Mouse (Mus musculus): Measurements from ENCODE around the gene Chchd1. TPM values are rescaled to one million over a fixed set of nuclear protein-coding genes. Genes with fewer than 3 reads are reported as not detected.

Gene Chchd1
- polyA plus RNA-seq, 1 experiment from 2014 or later: 188 TPM

DNA sequence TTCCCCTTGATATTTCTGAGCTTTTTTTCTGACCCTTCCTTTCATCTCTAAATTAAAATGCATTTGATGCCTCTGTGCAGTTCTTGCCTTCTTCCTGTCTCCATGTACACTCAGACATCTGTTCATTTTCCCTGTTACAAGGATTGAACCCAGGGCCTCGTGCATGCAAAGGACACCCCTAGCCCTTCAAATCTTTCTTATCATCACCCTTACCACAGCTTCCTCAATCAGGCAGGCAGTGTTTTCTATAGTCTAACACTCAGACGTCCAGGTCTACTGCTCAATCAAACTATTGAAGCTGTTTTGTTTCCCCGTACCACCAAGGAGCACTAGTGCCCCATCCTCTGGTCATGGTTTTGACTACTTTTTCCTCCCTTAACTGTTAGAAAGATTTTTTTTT is 51.0 kb downstream of the Chchd1 start:
- Histone ChIP-seq H3K36me3 (ENCODE audit: control insufficient read depth, insufficient read depth, low read length) (peaks cover 48% of the 10 kb centered on the region), H3K4me1 (ENCODE audit: control insufficient read depth, insufficient read depth, low read length) (no peaks in the 10 kb centered on the region), H3K9ac (replicated peaks; ENCODE audit: low read length) (no peak overlapping the region), H3K9me3 (ENCODE audit: control insufficient read depth, low read length) (no peaks in the 10 kb centered on the region), H3K27ac (replicated peaks; ENCODE audit: low read depth, low read length) (no peak overlapping the region), H3K27me3 (ENCODE audit: control insufficient read depth, insufficient read depth, low read length) (no peaks in the 10 kb centered on the region), H3K4me3 (replicated peaks; ENCODE audit: low read depth, low read length) (no peak overlapping the region), H3K4me2 (ENCODE audit: low read length) (no peak overlapping the region)
- 85% methylated on average over 3 of the region's 3 CpGs for WGBS
- no peak for ATAC-seq (ENCODE audit: low FRiP score, low TSS enrichment)
- DNase-seq: no peak

Small RNA genes within 50 kb of the gene (microRNA-seq; reads per million reads assigned to microRNA genes)
- gene Mir6946: 1.2 reads per million

Other genes with a start within 250 kb of the Chchd1 start
- gene Anxa7, start 222.9 kb upstream of the Chchd1 start, polyA plus RNA-seq (2014; fragmentation: Nextera tagmentation; extraction: Ambion mirVana): 9.4 and 11.6 TPM in 2 replicates
- 0.27 and 0.49 TPM in 2 replicates for gene Mss51, start 206.1 kb upstream of the Chchd1 start, polyA plus RNA-seq (2014; fragmentation: Nextera tagmentation; extraction: Ambion mirVana)
- gene Ppp3cb, start 156.4 kb upstream of the Chchd1 start, polyA plus RNA-seq (2014; fragmentation: Nextera tagmentation; extraction: Ambion mirVana): 119 and 122 TPM in 2 replicates
- 10.9 and 14.5 TPM in 2 replicates for gene Usp54, start 61.9 kb upstream of the Chchd1 start, polyA plus RNA-seq (2014; fragmentation: Nextera tagmentation; extraction: Ambion mirVana)
- not detected in 2 replicates for gene Myoz1, start 46.5 kb upstream of the Chchd1 start, polyA plus RNA-seq (2014; fragmentation: Nextera tagmentation; extraction: Ambion mirVana)
- 0.09 TPM in 2 replicates for gene Synpo2l, start 34.7 kb upstream of the Chchd1 start, polyA plus RNA-seq (2014; fragmentation: Nextera tagmentation; extraction: Ambion mirVana)
- 54.0 and 81.5 TPM in 2 replicates for gene Sec24c, start 28.7 kb upstream of the Chchd1 start, polyA plus RNA-seq (2014; fragmentation: Nextera tagmentation; extraction: Ambion mirVana)
- 17.9 and 22.2 TPM in 2 replicates for gene Fut11, start 8.0 kb upstream of the Chchd1 start, polyA plus RNA-seq (2014; fragmentation: Nextera tagmentation; extraction: Ambion mirVana)
- gene Zswim8, start 4.5 kb downstream of the Chchd1 start, polyA plus RNA-seq (2014; fragmentation: Nextera tagmentation; extraction: Ambion mirVana): 47.7 and 57.3 TPM in 2 replicates
- gene Ndst2, start 31.6 kb downstream of the Chchd1 start, polyA plus RNA-seq (2014; fragmentation: Nextera tagmentation; extraction: Ambion mirVana): 14.5 and 20.5 TPM in 2 replicates
- gene Camk2g, start 91.1 kb downstream of the Chchd1 start, polyA plus RNA-seq (2014; fragmentation: Nextera tagmentation; extraction: Ambion mirVana): 122 and 129 TPM in 2 replicates
- gene Plau, start 133.7 kb downstream of the Chchd1 start, polyA plus RNA-seq (2014; fragmentation: Nextera tagmentation; extraction: Ambion mirVana): 0.15 and 0.62 TPM in 2 replicates
- gene Vcl, start 226.4 kb downstream of the Chchd1 start, polyA plus RNA-seq (2014; fragmentation: Nextera tagmentation; extraction: Ambion mirVana): 6.5 and 14.3 TPM in 2 replicates